Mouse (Mus musculus): ENCODE data around the gene Lrrc29. TPM values are rescaled to one million over a fixed set of nuclear protein-coding genes. Genes with fewer than 3 reads are reported as not detected.

Gene Lrrc29
- total and polyA plus RNA-seq, 2 experiments from 2014 or later, result 2.4 to 2.5 TPM

GRCm38 (mm10) chr8:105354549-105354948 is 28.5 kb upstream of the Lrrc29 start:
- Histone ChIP-seq H3K4me3 (ENCODE audit: low read depth, low read length) (no peak overlapping the region), H3K27me3 (ENCODE audit: insufficient read depth, low read length) (no peaks in the 10 kb centered on the region), H3K4me2 (ENCODE audit: low read depth, low read length, poor library complexity, severe bottlenecking) (no peak overlapping the region), H3K9ac (replicated peaks; ENCODE audit: low read length, poor library complexity, severe bottlenecking) (0 out of 2 replicates have a peak overlapping the region, but pooled peaks have one; percentile 19), H3K36me3 (ENCODE audit: insufficient read depth, low read length) (peaks cover 33% of the 10 kb centered on the region), H3K27ac (ENCODE audit: low read depth, low read length) (no peak overlapping the region), H3K4me1 (ENCODE audit: insufficient read depth, low read length) (peaks cover 4% of the 10 kb centered on the region; the same call in 1 of the 2 replicates), H3K9me3 (ENCODE audit: low read length) (no peaks in the 10 kb centered on the region)
- DNase-seq (ENCODE audit: low spot score), result no peak
- 94% methylated on average over 4 of the region's 4 CpGs for WGBS
- no peak for ATAC-seq (ENCODE audit: low FRiP score)
- no peak for TF ChIP-seq CTCF (IDR thresholded peaks at IDR 0.05)

- 77% methylated on average over 8 of the region's 8 CpGs for WGBS
- Histone ChIP-seq H3K9ac (replicated peaks; ENCODE audit: low read length, poor library complexity, severe bottlenecking) (no peak overlapping the region), H3K4me3 (ENCODE audit: low read depth, low read length) (no peak overlapping the region), H3K9me3 (ENCODE audit: low read length) (no peaks in the 10 kb centered on the region), H3K27ac (ENCODE audit: low read depth, low read length) (no peak overlapping the region), H3K27me3 (ENCODE audit: insufficient read depth, low read length) (no peaks in the 10 kb centered on the region), H3K4me1 (ENCODE audit: insufficient read depth, low read length) (peaks cover 4% of the 10 kb centered on the region; the same call in 1 of the 2 replicates), H3K36me3 (ENCODE audit: insufficient read depth, low read length) (peaks cover 27% of the 10 kb centered on the region), H3K4me2 (ENCODE audit: low read depth, low read length, poor library complexity, severe bottlenecking) (no peak overlapping the region)
- no peak for ATAC-seq (ENCODE audit: low FRiP score)
- DNase-seq (ENCODE audit: low spot score), result no peak
- no peak for TF ChIP-seq CTCF (IDR thresholded peaks at IDR 0.05)
These were observed 27.6 kb upstream of the Lrrc29 start for GRCm38 (mm10) chr8:105353583-105354135.

DNA sequence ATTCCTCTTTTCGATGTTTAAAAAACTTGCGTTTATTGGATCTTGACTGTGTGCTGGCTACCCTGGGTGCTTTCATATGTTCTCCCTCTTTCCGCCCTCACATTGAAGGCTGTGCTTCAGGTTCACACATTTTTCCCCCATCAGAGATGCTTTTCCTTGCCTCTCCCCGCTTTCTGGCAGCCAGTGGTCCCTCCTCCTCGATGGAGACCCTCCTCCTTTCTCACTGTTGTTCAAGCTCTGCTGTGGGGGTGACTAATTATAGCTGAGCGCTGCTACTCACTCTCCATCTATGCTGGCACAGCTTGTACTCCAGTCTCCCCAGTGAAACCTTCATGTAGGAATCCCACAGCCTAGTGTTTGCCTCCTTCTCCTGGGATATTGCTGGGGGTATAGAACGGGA is 24.1 kb upstream of the Lrrc29 start:
- peak overlapping the region; percentile 28; the same call in 1 of the 2 replicates for H3K27ac ChIP-seq (ENCODE audit: low read depth, low read length)

DNA sequence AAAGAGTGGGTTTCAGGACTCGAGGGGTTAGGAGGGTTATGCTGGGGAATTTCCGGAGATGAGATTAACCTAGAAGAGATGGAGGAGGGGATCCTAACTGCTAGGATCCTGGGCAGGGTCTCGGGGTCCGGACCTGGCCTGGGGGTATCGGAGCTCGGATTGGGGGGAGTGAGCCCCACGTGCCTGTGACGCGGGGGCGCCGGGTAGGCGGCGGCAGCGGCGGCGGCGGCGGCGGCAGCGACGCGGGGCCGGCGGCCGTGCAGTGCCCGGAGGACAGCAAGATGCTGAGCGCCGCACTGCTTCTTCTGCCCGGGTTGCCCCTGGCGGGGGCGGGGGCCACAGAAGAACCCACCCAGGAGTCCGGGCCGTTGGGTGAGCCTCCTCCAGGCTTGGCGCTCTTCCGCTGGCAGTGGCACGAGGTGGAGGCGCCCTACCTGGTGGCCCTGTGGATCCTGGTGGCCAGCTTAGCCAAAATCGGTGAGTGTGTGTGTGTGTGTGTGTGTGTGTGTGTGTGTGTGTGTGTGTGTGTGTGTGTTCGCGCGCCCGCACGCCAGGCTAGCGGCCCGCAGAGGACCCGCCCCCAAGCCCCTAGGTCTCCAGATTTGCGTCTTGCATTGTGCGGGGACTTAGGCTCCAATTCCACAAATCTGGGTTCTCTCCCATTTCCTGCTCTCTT is 23.2 kb upstream of the Lrrc29 start:
- WGBS, result 1% methylated on average over 14 of the region's 48 CpGs
- H3K27ac ChIP-seq (ENCODE audit: low read depth, low read length), result peak overlapping the region; percentile 84
- no peaks in the 10 kb centered on the region for H3K36me3 ChIP-seq (ENCODE audit: insufficient read depth, low read length)
- no peak for TF ChIP-seq CTCF (IDR thresholded peaks at IDR 0.05)
- ATAC-seq (ENCODE audit: low FRiP score), result peak; percentile 64
- peak overlapping the region; percentile 77 for H3K9ac ChIP-seq (replicated peaks; ENCODE audit: low read length, poor library complexity, severe bottlenecking)
- peak overlapping the region; percentile 73 for H3K4me3 ChIP-seq (ENCODE audit: low read depth, low read length)
- no peaks in the 10 kb centered on the region for H3K9me3 ChIP-seq (ENCODE audit: low read length)
- DNase-seq (ENCODE audit: low spot score), result peak; percentile 59
- peaks cover 6% of the 10 kb centered on the region; the same call in 1 of the 2 replicates for H3K4me1 ChIP-seq (ENCODE audit: insufficient read depth, low read length)
- H3K27me3 ChIP-seq (ENCODE audit: insufficient read depth, low read length), result no peaks in the 10 kb centered on the region
- H3K4me2 ChIP-seq (ENCODE audit: low read depth, low read length, poor library complexity, severe bottlenecking), result peak overlapping the region; percentile 96

More for the DNA sequence above, 24.1 kb upstream of the Lrrc29 start:
- Histone ChIP-seq H3K27me3 (ENCODE audit: insufficient read depth, low read length) (no peaks in the 10 kb centered on the region), H3K9me3 (ENCODE audit: low read length) (no peaks in the 10 kb centered on the region), H3K4me2 (ENCODE audit: low read depth, low read length, poor library complexity, severe bottlenecking) (peak overlapping the region; percentile 96), H3K4me1 (ENCODE audit: insufficient read depth, low read length) (peaks cover 6% of the 10 kb centered on the region; the same call in 1 of the 2 replicates), H3K9ac (replicated peaks; ENCODE audit: low read length, poor library complexity, severe bottlenecking) (peak overlapping the region; percentile 77; the same call in 1 of the 2 replicates), H3K4me3 (ENCODE audit: low read depth, low read length) (peak overlapping the region; percentile 73), H3K36me3 (ENCODE audit: insufficient read depth, low read length) (peaks cover 3% of the 10 kb centered on the region)
- no peak for ATAC-seq (ENCODE audit: low FRiP score)
- TF ChIP-seq CTCF (IDR thresholded peaks at IDR 0.05), result no peak
- WGBS, result 25% methylated on average over 7 of the region's 7 CpGs
- peak; percentile 7 for DNase-seq (ENCODE audit: low spot score)

- peak; percentile 25 for ATAC-seq (ENCODE audit: low FRiP score)
- under 1% methylated on average over 33 of the region's 34 CpGs for WGBS
These were observed 22.5 kb upstream of the Lrrc29 start, which contains the start of gene Slc9a5 for GRCm38 (mm10) chr8:105348450-105349095. Slc9a5 (plus strand) TSS chr8:105348843.

More at GRCm38 (mm10) chr8:105348450-105349095, 22.5 kb upstream of the Lrrc29 start, which contains the start of gene Slc9a5:
- Histone ChIP-seq H3K4me1 (ENCODE audit: insufficient read depth, low read length) (peaks cover 6% of the 10 kb centered on the region; the same call in 1 of the 2 replicates), H3K36me3 (ENCODE audit: insufficient read depth, low read length) (no peaks in the 10 kb centered on the region), H3K27ac (ENCODE audit: low read depth, low read length) (peak within 1 kb of the TSS; percentile 84), H3K9me3 (ENCODE audit: low read length) (no peaks in the 10 kb centered on the region), H3K9ac (replicated peaks; ENCODE audit: low read length, poor library complexity, severe bottlenecking) (peak within 1 kb of the TSS; percentile 77), H3K4me3 (ENCODE audit: low read depth, low read length) (peak within 1 kb of the TSS; percentile 73), H3K4me2 (ENCODE audit: low read depth, low read length, poor library complexity, severe bottlenecking) (peak within 1 kb of the TSS; percentile 96), H3K27me3 (ENCODE audit: insufficient read depth, low read length) (no peaks in the 10 kb centered on the region)
- DNase-seq (ENCODE audit: low spot score), result peak; percentile 80
- TF ChIP-seq CTCF (IDR thresholded peaks at IDR 0.05), result peak; percentile 58
